Mouse (Mus musculus) heart, embryonic 13.5 days (tissue): ENCODE measurements around the gene Tns3. TPM values are rescaled to one million over a fixed set of nuclear protein-coding genes. Genes with fewer than 3 reads are reported as not detected.

Source experiments
- ATAC-seq: fragments of 200-750 bp; cut with Nextera tagmentation; 2 replicates; pipeline ENCODE4 v1.8.0; 2017; ENCODE audit warnings: moderate TSS enrichment; ENCODE audit not compliant: insufficient number of reproducible peaks, low FRiP score, low TSS enrichment; ENCODE audit errors: extremely low read depth
- H3K27ac ChIP-seq: fragments of 300-500 bp; sonication (generic); replicated peaks from 2 replicates; pipeline ENCODE4 v1.5.1; 2015; ENCODE audit warnings: moderate library complexity, mild to moderate bottlenecking, inconsistent platforms
- H3K27me3 ChIP-seq: fragments of 300-500 bp; sonication (generic); replicated peaks from 2 replicates; pipeline ENCODE4 v1.6.1; 2015; ENCODE audit warnings: mild to moderate bottlenecking, inconsistent platforms
- H3K36me3 ChIP-seq: fragments of 300-500 bp; sonication (generic); 2 replicates; pipeline ENCODE4 v1.6.1; 2015; ENCODE audit warnings: mild to moderate bottlenecking, inconsistent platforms
- H3K4me1 ChIP-seq: fragments of 300-500 bp; sonication (generic); 2 replicates; pipeline ENCODE4 v1.6.1; 2015; ENCODE audit warnings: inconsistent platforms
- H3K4me2 ChIP-seq: fragments of 300-500 bp; sonication (generic); 2 replicates; pipeline ENCODE4 v1.6.1; 2015; ENCODE audit warnings: inconsistent platforms, mild to moderate bottlenecking, moderate library complexity
- H3K4me3 ChIP-seq: fragments of 300-500 bp; sonication (generic); 2 replicates; pipeline ENCODE4 v1.5.1; 2015; ENCODE audit warnings: moderate library complexity, mild to moderate bottlenecking, inconsistent platforms
- H3K9ac ChIP-seq: fragments of 300-500 bp; sonication (generic); 2 replicates; pipeline ENCODE4 v1.6.1; 2015; ENCODE audit warnings: inconsistent platforms, mild to moderate bottlenecking, moderate library complexity
- H3K9me3 ChIP-seq: fragments of 300-500 bp; sonication (generic); 2 replicates; pipeline ENCODE4 v1.6.1; 2016; ENCODE audit warnings: inconsistent platforms
- WGBS: fragments of 180-500 bp; shearing (Covaris S2); methylation state at CpG from one replicate; pipeline ENCODE4 v1.1.7; 2015; ENCODE audit warnings: mixed read lengths; 5-methylcytosine and 5-hydroxymethylcytosine counted together
- polyA plus RNA-seq: library from polyadenylated mRNA; unstranded; fragments of >200 nt; fragmentation: Nextera tagmentation; extraction: Ambion mirVana; gene quantifications from 2 replicates; pipeline ENCODE4 v1.2.1, GENCODE M21; 2015

Tns3 gene
- polyA plus RNA-seq, 1 experiment from 2014 or later = 15.2 TPM

- ATAC-seq = no peak
- Histone ChIP-seq H3K4me2 (peak overlapping the region; percentile 66), H3K9me3 (no peaks in the 10 kb centered on the region), H3K27me3 (no peaks in the 10 kb centered on the region), H3K36me3 (peaks cover 11% of the 10 kb centered on the region), H3K4me1 (peaks cover 75% of the 10 kb centered on the region), H3K27ac (peak overlapping the region; percentile 98), H3K9ac (peak overlapping the region; percentile 86), H3K4me3 (peak overlapping the region; percentile 66)
- WGBS = 13% methylated on average over 13 of the region's 13 CpGs
Observed at GRCm38 (mm10) chr11:8467403-8468160, 196.8 kb downstream of the Tns3 start.

DNA sequence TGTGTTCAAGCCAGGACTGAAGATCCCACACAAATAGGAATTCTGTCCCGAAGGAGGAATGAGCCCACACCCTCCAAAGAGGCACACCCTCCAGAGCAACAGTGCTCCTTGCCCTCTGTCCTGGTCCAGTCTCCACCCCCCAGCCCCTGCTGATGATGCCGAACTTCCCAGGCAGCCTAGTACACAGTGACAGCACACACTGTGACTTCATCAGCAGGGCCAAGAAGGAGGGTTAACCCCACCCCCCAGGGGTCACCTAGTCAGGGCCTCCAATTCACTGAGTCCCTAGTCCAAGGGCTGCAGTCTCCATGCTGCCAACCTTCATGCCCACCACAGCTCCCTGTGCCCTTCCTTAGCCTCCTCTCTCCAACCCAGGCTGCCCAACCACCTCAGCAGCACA lies 200.5 kb downstream of the Tns3 start:
- H3K4me2 ChIP-seq = no peak overlapping the region
- H3K4me1 ChIP-seq = peaks cover 77% of the 10 kb centered on the region
- no peak for ATAC-seq
- no peak overlapping the region for H3K27ac ChIP-seq
- no peak overlapping the region for H3K4me3 ChIP-seq
- H3K27me3 ChIP-seq = no peaks in the 10 kb centered on the region
- no peak overlapping the region for H3K9ac ChIP-seq
- H3K36me3 ChIP-seq = peaks cover 24% of the 10 kb centered on the region
- H3K9me3 ChIP-seq = no peaks in the 10 kb centered on the region
- whole genome bisulfite sequencing = 62% methylated on average over 2 of the region's 2 CpGs

DNA sequence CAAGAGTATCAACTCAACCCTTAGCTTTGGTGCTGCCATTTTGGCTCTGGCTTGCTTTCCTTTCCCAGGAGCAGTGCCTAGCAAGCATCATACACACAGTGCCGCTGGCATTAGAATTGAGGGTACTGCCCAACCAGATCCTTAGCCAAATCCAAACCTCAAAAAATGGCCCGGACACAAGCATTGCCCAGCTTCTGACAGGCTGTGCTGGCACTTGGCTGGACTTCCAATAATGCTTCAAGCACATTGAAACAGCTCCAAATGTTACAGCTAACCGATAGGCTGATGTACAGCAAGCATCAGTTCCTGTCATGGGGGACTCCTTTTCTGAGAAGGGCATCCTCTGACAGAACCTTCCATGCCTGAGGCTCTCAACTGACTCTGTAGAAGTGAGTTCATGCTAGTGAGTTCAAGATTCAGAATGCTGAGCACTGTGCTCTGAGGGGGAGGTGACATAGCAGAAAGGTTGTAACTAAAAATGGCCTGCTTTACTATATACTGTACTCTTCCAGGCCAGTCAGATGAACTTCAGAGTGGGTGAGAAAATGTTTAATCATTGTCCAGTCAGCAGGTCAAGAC lies 201.4 kb downstream of the Tns3 start:
- Histone ChIP-seq H3K4me3 (no peak overlapping the region), H3K36me3 (peaks cover 24% of the 10 kb centered on the region), H3K27me3 (no peaks in the 10 kb centered on the region), H3K27ac (no peak overlapping the region), H3K4me2 (no peak overlapping the region), H3K9me3 (no peaks in the 10 kb centered on the region), H3K4me1 (peaks cover 79% of the 10 kb centered on the region), H3K9ac (no peak overlapping the region)
- WGBS = 81% methylated on average over 3 of the region's 3 CpGs
- ATAC-seq = no peak

DNA sequence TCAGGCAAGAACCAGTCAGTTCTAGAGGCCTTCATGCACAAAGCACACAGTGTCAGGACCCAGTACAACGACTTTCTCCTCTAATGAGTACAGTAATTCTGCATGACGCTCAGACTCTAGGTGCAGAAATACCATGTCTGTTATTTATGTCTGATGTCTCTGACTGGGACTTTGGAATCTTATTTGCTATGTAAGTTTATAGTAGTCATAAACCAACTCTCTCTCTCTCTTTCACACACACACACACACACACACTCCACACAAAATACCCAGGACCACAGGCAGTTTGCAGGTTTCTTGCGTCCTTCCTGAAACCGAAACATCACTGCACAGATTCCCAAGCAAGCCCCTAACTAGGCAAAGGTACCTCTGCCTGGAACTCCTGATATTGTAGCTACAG lies 203.5 kb downstream of the Tns3 start:
- Histone ChIP-seq H3K9me3 (no peaks in the 10 kb centered on the region), H3K4me3 (no peak overlapping the region), H3K4me1 (peaks cover 80% of the 10 kb centered on the region), H3K9ac (no peak overlapping the region), H3K27me3 (no peaks in the 10 kb centered on the region), H3K4me2 (no peak overlapping the region), H3K27ac (no peak overlapping the region), H3K36me3 (peaks cover 28% of the 10 kb centered on the region)
- no peak for ATAC-seq
- WGBS = 79% methylated on average over 4 of the region's 4 CpGs

- Histone ChIP-seq H3K4me1 (peaks cover 68% of the 10 kb centered on the region), H3K9me3 (no peaks in the 10 kb centered on the region), H3K27ac (peak overlapping the region; percentile 86), H3K9ac (peak overlapping the region; percentile 59), H3K27me3 (no peaks in the 10 kb centered on the region), H3K4me2 (peak overlapping the region; percentile 62), H3K4me3 (peak overlapping the region; percentile 18; the same call in 1 of the 2 replicates), H3K36me3 (peaks cover 28% of the 10 kb centered on the region)
- peak; percentile 27; the same call in 1 of the 2 replicates for ATAC-seq
- 4% methylated on average over 5 of the region's 5 CpGs for WGBS
Observed at GRCm38 (mm10) chr11:8457951-8458350, 206.4 kb downstream of the Tns3 start.

DNA sequence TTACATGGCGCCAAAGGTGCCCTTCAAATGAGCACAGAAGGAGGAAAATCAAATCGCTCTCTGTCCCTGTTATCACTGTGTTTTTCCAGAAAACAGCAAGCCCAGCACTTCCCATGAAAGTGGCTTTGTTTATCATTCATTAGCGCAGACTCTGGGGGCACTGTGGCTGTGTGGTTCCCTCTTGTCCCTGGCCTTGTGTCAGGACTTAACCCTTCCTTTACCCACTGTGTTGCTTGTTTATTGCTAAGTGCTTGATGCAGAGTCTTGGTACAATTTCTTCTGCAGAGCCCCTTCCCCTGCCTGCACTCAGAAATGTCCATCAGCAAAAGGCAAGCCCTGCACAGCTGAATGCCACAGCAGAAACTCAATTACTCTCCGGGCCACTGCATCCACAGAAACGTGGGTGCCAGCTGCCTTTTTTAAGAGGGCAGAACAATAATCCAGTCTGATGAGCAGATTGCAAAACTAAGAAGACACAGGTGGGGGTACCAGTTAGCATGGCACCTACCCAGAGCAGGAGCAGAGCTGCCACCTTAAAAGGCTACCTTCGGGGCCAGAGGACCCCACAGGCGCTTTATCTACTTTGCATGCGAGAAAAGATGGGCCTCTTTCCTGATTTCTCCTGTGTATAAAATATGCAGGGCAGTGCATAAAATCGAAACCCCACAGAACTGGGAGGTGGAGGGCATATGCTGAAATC lies 207.6 kb downstream of the Tns3 start:
- Histone ChIP-seq H3K9ac (peak overlapping the region; percentile 59; the same call in 1 of the 2 replicates), H3K4me3 (no peak overlapping the region), H3K4me1 (peaks cover 65% of the 10 kb centered on the region), H3K27ac (peak overlapping the region; percentile 86), H3K9me3 (no peaks in the 10 kb centered on the region), H3K36me3 (peaks cover 29% of the 10 kb centered on the region), H3K27me3 (no peaks in the 10 kb centered on the region), H3K4me2 (peak overlapping the region; percentile 3; the same call in 1 of the 2 replicates)
- 41% methylated on average over 9 of the region's 9 CpGs for WGBS
- no peak for ATAC-seq

- no peak overlapping the region for H3K4me3 ChIP-seq
- H3K4me2 ChIP-seq = no peak overlapping the region
- H3K27ac ChIP-seq = no peak overlapping the region
- ATAC-seq = no peak
- no peak overlapping the region for H3K9ac ChIP-seq
- WGBS = 82% methylated on average over 6 of the region's 6 CpGs
- no peaks in the 10 kb centered on the region for H3K27me3 ChIP-seq
- H3K9me3 ChIP-seq = no peaks in the 10 kb centered on the region
- H3K4me1 ChIP-seq = peaks cover 61% of the 10 kb centered on the region
- peaks cover 35% of the 10 kb centered on the region for H3K36me3 ChIP-seq
Observed at GRCm38 (mm10) chr11:8455650-8456049, 208.7 kb downstream of the Tns3 start.

DNA sequence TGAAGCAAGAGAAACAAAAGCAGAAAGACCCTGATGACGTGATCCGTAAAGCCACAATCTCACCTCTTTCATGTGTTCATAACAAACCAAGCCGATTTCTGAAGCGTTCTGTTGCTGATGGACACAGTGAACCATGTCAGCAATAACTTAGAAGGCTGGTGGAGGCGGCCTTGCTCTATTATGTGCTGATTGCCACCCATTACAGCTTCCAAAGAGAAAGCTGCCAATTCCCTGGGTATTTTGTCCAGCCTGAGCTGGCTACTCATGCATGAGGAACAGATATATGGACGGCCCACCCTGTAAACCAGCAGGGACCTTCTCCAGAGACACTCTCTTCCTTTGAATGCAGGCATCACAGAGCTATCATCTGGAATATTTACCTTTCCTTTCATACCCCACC lies 211.1 kb downstream of the Tns3 start:
- Histone ChIP-seq H3K4me3 (no peak overlapping the region), H3K36me3 (peaks cover 59% of the 10 kb centered on the region), H3K9ac (no peak overlapping the region), H3K4me2 (no peak overlapping the region), H3K27me3 (no peaks in the 10 kb centered on the region), H3K27ac (no peak overlapping the region), H3K4me1 (peaks cover 37% of the 10 kb centered on the region), H3K9me3 (no peaks in the 10 kb centered on the region)
- 78% methylated on average over 6 of the region's 6 CpGs for WGBS
- ATAC-seq = no peak

DNA sequence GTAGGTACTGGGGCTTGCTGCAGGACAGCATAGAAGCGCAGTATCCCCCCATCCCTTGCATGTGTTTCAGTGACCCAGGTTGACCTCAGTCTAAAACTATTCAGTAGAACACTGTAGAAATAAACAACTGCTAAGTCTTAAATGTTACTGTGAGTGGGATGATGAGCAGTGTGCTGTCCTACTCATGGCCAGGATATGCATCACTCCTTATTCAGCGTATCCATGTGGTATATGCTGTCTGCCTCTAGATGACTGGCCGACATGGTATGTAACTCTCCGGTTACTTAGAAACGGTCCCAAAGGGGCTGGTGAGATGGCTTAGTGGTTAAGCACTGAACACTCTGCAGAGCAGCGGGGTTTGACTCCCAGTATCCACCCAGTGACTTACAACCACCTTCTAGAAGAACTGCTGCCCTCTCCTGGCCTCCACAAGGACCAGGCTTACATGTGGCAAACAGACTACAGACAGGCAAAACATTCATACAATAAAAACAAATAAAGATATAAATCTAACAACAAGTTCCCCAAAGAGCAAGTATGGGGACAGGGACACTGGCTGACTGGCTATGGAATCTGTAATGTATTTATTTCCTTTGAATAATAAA lies 212.6 kb downstream of the Tns3 start:
- Histone ChIP-seq H3K4me2 (no peak overlapping the region), H3K27ac (no peak overlapping the region), H3K9me3 (no peaks in the 10 kb centered on the region), H3K9ac (no peak overlapping the region), H3K4me1 (peaks cover 29% of the 10 kb centered on the region), H3K36me3 (peaks cover 71% of the 10 kb centered on the region), H3K4me3 (no peak overlapping the region), H3K27me3 (no peaks in the 10 kb centered on the region)
- no peak for ATAC-seq
- WGBS = 86% methylated on average over 6 of the region's 6 CpGs

- Histone ChIP-seq H3K36me3 (peaks cover 74% of the 10 kb centered on the region), H3K27me3 (no peaks in the 10 kb centered on the region), H3K4me1 (peaks cover 28% of the 10 kb centered on the region), H3K27ac (no peak overlapping the region), H3K4me2 (no peak overlapping the region), H3K9ac (no peak overlapping the region), H3K4me3 (no peak overlapping the region), H3K9me3 (no peaks in the 10 kb centered on the region)
- ATAC-seq = no peak
- WGBS = 61% methylated on average over 4 of the region's 4 CpGs
Observed at GRCm38 (mm10) chr11:8450540-8450939, 213.8 kb downstream of the Tns3 start.

DNA sequence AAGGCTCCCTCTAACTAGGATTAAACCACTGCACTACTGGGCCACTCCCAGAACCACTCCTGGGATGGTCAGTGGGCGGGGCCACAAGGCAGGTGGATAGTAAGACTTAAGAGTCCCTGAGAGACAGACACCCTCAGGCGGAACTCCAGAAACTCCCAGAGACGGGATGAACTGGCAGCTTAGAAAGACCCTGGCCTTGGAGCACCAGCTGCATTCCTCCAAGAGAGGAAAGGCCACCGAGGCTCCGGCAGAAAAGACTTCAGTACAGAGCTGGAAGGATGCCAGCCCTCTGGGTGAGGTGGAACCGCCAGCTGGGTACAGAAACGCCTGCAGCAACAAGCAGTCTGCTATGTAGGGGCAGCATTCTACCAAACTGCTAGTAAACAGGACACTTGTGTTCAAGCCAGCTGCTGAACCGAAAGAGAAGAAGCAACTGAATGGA lies 218.4 kb downstream of the Tns3 start:
- H3K4me2 ChIP-seq = peak overlapping the region; percentile 37; the same call in 1 of the 2 replicates
- peak overlapping the region; percentile 76 for H3K27ac ChIP-seq
- H3K4me3 ChIP-seq = no peak overlapping the region
- ATAC-seq = no peak
- no peaks in the 10 kb centered on the region for H3K27me3 ChIP-seq
- H3K9ac ChIP-seq = 0 out of 2 replicates have a peak overlapping the region, but pooled peaks have one; percentile 50
- H3K4me1 ChIP-seq = peaks cover 42% of the 10 kb centered on the region
- WGBS = 17% methylated on average over 8 of the region's 8 CpGs
- H3K36me3 ChIP-seq = peaks cover 89% of the 10 kb centered on the region
- no peaks in the 10 kb centered on the region for H3K9me3 ChIP-seq
